Mouse (Mus musculus): ENCODE measurements around the gene Siglece. TPM values are rescaled to one million over a fixed set of nuclear protein-coding genes. Genes with fewer than 3 reads are reported as not detected.

Siglece gene
- polyA plus RNA-seq (2012; rRNA removed) = 0.37 and 0.43 TPM in 2 replicates

DNA sequence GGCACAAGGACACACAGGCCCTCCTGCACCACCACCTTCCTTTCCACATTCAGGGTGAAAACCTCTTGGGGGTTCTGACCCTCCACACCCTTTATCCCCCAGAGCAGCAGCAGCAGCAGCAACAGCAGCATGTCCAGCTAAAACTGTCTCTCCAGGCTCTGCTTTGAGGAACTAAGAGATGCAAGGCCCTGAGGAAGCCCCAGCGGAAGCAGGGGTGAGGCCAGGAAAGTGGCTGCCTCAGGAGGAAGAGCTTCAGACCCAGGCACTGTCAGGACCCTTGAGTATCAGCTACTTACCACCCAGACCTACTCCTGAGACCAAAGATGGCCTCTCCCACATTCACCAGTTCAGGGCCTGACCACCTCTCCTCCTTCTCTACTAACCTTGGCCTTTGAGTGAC, at the start of gene Siglece:
Gene Siglece, minus strand, starts transcription at position 160 of the 400 bp plus-strand sequence.

DNA sequence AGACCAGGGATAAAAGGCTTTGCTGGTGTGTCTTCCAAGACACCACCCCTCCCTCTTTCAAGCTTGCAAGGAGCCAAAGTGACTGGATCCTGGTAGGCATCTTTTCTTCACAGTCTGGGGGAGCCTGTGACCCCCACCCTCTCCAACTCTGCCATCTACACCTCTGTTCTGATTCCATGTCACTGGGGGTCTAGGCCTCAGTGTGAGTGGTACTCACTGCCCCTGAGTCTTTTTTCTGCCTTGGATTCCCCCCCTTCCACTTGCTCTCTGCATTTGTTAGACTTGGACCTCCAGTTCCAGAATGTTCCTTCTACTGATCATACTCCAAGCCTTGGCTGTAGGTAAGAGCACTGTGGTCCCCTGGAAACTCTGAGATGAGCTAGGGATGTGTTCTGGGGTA, 30.2 kb upstream of the Siglece start, which contains the start of gene Klk14:
Gene Klk14, plus strand, starts transcription at position 301 of the 400 bp plus-strand sequence.

DNA sequence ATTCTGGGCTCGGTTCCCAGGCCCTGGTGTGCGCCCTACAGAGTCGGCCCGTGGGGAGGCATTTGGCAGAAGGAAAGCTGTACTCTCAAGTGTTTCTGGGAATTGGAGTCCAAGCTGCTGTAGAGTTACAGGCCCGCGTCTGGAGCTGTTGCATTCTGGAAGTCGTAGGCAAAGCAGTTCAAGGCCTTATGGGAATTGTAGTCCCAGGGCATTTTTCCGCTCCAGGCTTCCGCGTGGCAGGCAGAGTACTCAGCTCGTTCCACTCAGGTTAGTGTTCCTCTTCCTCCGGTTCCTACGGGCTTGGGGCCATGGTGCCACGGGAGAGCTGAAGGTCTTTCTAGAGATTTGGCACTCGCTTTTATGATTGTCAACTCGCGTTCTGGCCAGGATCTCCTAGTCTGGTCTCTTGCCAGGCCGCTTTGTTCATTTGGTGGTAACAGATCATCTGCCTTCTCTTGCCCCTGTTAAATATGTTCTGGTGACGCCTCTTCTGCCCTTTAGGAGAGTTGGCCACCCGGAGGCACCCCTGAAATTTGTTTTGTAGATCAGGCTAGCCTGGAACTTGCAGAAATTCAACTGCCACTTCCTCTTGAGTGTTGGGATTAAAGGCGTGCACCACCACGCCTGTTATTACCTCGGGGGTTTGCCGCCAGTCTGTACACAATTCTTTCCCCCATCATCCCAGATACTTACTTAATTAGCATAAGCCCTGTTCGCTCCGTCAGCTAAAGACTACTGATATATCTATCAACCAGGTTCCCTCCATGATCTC, 12.0 kb upstream of the Siglece start, which contains the start of gene Ctu1:
Gene Ctu1, plus strand, starts transcription at position 208 of the 772 bp plus-strand sequence.

DNA sequence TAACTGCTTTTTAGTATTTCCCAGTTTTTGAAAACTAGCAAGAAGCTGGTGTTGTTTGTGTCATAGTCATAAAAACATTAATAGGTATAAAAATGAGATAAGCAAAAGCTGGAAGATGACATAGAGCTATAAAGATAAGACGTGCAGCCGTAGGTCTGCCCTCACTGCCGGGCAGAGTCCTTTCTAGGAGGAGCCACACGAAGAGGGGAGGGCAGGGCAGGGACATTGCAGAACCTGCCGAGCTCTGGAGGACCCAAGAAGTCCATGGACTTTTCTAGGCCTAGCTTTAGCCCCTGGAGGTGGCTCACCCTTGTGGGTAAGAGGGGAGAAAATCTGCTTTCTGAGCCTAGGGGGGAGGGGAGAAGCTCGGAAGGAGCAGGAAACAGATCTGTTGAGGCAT, 25.5 kb downstream of the Siglece start, which contains the start of gene Ceacam18:
Gene Ceacam18, plus strand, starts transcription at position 208 of the 400 bp plus-strand sequence.

DNA sequence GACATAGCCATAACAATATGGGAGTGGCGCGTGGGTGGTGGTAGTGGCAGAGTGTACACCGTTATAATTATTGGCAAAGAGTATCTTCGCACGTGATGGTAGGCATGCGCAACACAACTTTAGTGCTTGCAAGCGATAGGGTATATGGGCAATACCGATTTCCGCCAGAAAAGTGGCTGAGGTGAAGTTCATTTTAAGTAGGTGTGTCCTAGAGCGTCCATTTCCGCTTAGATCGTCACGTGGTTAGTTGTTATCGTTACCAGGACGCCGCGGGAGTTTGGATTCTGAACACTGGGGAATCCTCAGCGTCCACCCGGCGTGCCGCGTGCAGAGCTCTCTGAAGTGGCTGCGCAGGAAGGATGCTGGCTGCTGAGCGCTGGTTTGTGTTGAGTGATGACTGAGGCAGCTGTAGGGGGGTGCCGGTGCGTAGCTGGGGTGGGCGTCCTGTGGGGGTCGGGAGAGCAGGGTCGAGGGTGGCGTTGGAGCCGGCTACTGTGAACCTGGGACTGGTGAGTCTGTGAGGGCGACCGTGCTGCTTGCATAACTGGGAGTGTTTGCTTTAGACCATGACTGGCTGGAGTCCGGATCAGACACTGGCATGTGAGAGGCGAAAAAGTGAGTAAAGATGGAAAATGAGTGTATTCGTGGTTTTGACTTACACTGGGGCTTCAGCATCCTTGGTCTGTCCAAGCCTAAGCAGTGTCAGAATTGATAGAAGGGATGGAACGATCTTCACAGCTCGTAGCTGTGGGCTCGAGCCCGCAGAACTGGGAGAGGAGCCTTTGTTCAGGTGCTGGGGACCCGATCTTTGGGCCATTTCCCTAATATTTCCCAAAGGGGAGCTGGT, 52.8 kb downstream of the Siglece start, which contains the start of gene Zfp819:
Gene Zfp819, plus strand, starts transcription at position 274 of the 847 bp plus-strand sequence.

Other genes starting within 250 kb of the Siglece start
- not detected in 2 replicates for gene Lim2, start 232.5 kb downstream of the Siglece start, polyA plus RNA-seq (2012; rRNA removed)
- gene Nkg7, start 223.1 kb downstream of the Siglece start, polyA plus RNA-seq (2012; rRNA removed) = 0.09 TPM in 1 of 2 replicates, not detected in the other
- not detected in 2 replicates for gene Cldnd2, start 219.4 kb downstream of the Siglece start, polyA plus RNA-seq (2012; rRNA removed)
- gene Etfb, start 216.1 kb downstream of the Siglece start, polyA plus RNA-seq (2012; rRNA removed) = 81.8 and 99.5 TPM in 2 replicates
- 0.95 and 1.3 TPM in 2 replicates for gene Gm45233, start 216.0 kb downstream of the Siglece start, polyA plus RNA-seq (2012; rRNA removed)
- 7.2 and 7.9 TPM in 2 replicates for gene Vsig10l, start 197.0 kb downstream of the Siglece start, polyA plus RNA-seq (2012; rRNA removed)
- gene Iglon5, start 170.1 kb downstream of the Siglece start, polyA plus RNA-seq (2012; rRNA removed) = 88.3 and 95.3 TPM in 2 replicates
- 0.02 TPM in 1 of 2 replicates, not detected in the other for gene 4931406B18Rik, start 154.2 kb downstream of the Siglece start, polyA plus RNA-seq (2012; rRNA removed)
- 1.4 and 1.5 TPM in 2 replicates for gene Cd33, start 115.7 kb downstream of the Siglece start, polyA plus RNA-seq (2012; rRNA removed)
- 9.2 and 13.1 TPM in 2 replicates for gene Zfp658, start 97.9 kb downstream of the Siglece start, polyA plus RNA-seq (2012; rRNA removed)
- gene Zfp719, start 80.6 kb downstream of the Siglece start, polyA plus RNA-seq (2012; rRNA removed) = 5.6 and 7.6 TPM in 2 replicates
- gene Zfp819, start 53.0 kb downstream of the Siglece start, polyA plus RNA-seq (2012; rRNA removed) = 0.29 and 0.45 TPM in 2 replicates
- gene Ceacam18, start 25.5 kb downstream of the Siglece start, polyA plus RNA-seq (2012; rRNA removed) = 0.04 TPM in 1 of 2 replicates, not detected in the other
- gene Ctu1, start 11.9 kb upstream of the Siglece start, polyA plus RNA-seq (2012; rRNA removed) = 20.2 and 24.4 TPM in 2 replicates
- 0.10 and 0.16 TPM in 2 replicates for gene Klk14, start 30.3 kb upstream of the Siglece start, polyA plus RNA-seq (2012; rRNA removed)
- gene Klk13, start 52.4 kb upstream of the Siglece start, polyA plus RNA-seq (2012; rRNA removed) = 0.09 TPM in 1 of 2 replicates, not detected in the other
- not detected in 2 replicates for gene Klk12, start 108.7 kb upstream of the Siglece start, polyA plus RNA-seq (2012; rRNA removed)
- gene Klk11, start 114.4 kb upstream of the Siglece start, polyA plus RNA-seq (2012; rRNA removed) = 0.23 TPM in 1 of 2 replicates, not detected in the other
- 0.15 and 0.91 TPM in 2 replicates for gene Klk10, start 120.9 kb upstream of the Siglece start, polyA plus RNA-seq (2012; rRNA removed)
- gene Klk9, start 131.7 kb upstream of the Siglece start, polyA plus RNA-seq (2012; rRNA removed) = 0.09 TPM in 1 of 2 replicates, not detected in the other
- gene Klk8, start 137.4 kb upstream of the Siglece start, polyA plus RNA-seq (2012; rRNA removed) = 5.6 and 7.1 TPM in 2 replicates
- 0.04 and 0.05 TPM in 2 replicates for gene Klk7, start 151.1 kb upstream of the Siglece start, polyA plus RNA-seq (2012; rRNA removed)
- not detected in 2 replicates for gene Klk6, start 164.3 kb upstream of the Siglece start, polyA plus RNA-seq (2012; rRNA removed)
- not detected in 2 replicates for gene Klk5, start 181.8 kb upstream of the Siglece start, polyA plus RNA-seq (2012; rRNA removed)
- 0.33 and 0.58 TPM in 2 replicates for gene Klk4, start 221.0 kb upstream of the Siglece start, polyA plus RNA-seq (2012; rRNA removed)